Mouse (Mus musculus) liver, embryonic 14.5 days (tissue): ENCODE data around the gene Ephx4.

ENCODE experiments used
- CTCF ChIP-seq: IDR thresholded peaks from 2 replicates; pipeline ENCODE4 v1.5.1; 2016; ENCODE audit warnings: antibody characterized with exemption, low read depth, control low read depth
- EP300 ChIP-seq: IDR thresholded peaks from 2 replicates; pipeline ENCODE4 v1.6.1; 2016; ENCODE audit warnings: antibody characterized with exemption, low read depth

DNA sequence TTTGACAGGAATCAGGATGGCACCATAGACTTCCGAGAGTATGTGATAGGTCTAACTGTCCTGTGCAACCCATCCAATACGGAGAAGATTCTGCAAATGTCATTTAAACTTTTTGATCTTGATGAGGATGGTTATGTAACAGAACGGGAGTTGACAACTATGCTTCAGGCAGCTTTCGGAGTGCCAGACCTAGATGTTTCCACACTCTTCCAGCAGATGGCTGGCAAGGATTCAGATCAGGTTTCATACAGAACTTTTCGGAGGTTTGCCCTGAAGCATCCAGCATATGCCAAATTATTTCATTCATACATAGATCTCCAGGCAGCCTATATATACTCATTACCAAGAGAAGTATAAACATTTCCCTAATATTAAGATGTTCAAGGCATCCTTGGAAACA lies 31.5 kb downstream of the Ephx4 start:
- TF ChIP-seq CTCF (no peak), EP300 (no peak)
